Mouse (Mus musculus) forelimb bud, embryonic 11.5 days (tissue): ENCODE results near the gene Chd2.
A peak's percentile ranks its signal among the peaks of the same experiment; 100 is the strongest.

ENCODE experiments used
- DNase-seq: peaks from one replicate; pipeline ENCODE4 v3.0.0-alpha.2; 2012; ENCODE audit warnings: low read depth, low spot score

Gene Chd2

GRCm38 (mm10) chr7:73564131-73564530 is 22.5 kb upstream of the Chd2 start:
- DNase-seq, result no peak

GRCm38 (mm10) chr7:73561492-73562055 is 19.9 kb upstream of the Chd2 start:
- DNase-seq, result no peak

- DNase-seq, result no peak
Observed at GRCm38 (mm10) chr7:73560811-73561210, 19.2 kb upstream of the Chd2 start.

- DNase-seq, result no peak
Observed at GRCm38 (mm10) chr7:73559853-73560190, 18.2 kb upstream of the Chd2 start.

- DNase-seq, result no peak
Observed at GRCm38 (mm10) chr7:73559170-73559852, 17.7 kb upstream of the Chd2 start.

GRCm38 (mm10) chr7:73558293-73559169 is 16.9 kb upstream of the Chd2 start:
- DNase-seq, result peak; percentile 100

GRCm38 (mm10) chr7:73557671-73558265 is 16.1 kb upstream of the Chd2 start:
- no peak for DNase-seq

GRCm38 (mm10) chr7:73556688-73557667 is 15.3 kb upstream of the Chd2 start:
- peak; percentile 53 for DNase-seq

- DNase-seq, result no peak
Observed at GRCm38 (mm10) chr7:73555918-73556580, 14.4 kb upstream of the Chd2 start.

- DNase-seq, result no peak
Observed at GRCm38 (mm10) chr7:73554849-73555248, 13.2 kb upstream of the Chd2 start.

GRCm38 (mm10) chr7:73553160-73553559 is 11.5 kb upstream of the Chd2 start:
- DNase-seq, result no peak

- DNase-seq, result no peak
Observed at GRCm38 (mm10) chr7:73552054-73552750, 10.6 kb upstream of the Chd2 start.

GRCm38 (mm10) chr7:73551370-73551769 is 9.7 kb upstream of the Chd2 start:
- DNase-seq, result no peak

- no peak for DNase-seq
Observed at GRCm38 (mm10) chr7:73548051-73548450, 6.4 kb upstream of the Chd2 start.

GRCm38 (mm10) chr7:73546561-73547510 is 5.2 kb upstream of the Chd2 start:
- DNase-seq, result no peak

GRCm38 (mm10) chr7:73545004-73545403 is 3.4 kb upstream of the Chd2 start:
- no peak for DNase-seq

- no peak for DNase-seq
Observed at GRCm38 (mm10) chr7:73542131-73542853, 662 bp upstream of the Chd2 start.

GRCm38 (mm10) chr7:73541079-73541390 is 595 bp downstream of the Chd2 start:
- no peak for DNase-seq
